Mouse (Mus musculus) neural tube, embryonic 14.5 days (tissue): Measurements from ENCODE around the gene Slc35f1. TPM values are rescaled to one million over a fixed set of nuclear protein-coding genes. Genes with fewer than 3 reads are reported as not detected.

ENCODE experiments used
- ATAC-seq: fragments of 200-750 bp; cut with Nextera tagmentation; 2 replicates; pipeline ENCODE4 v1.8.0; 2017; ENCODE audit warnings: low read depth, mild to moderate bottlenecking, moderate TSS enrichment, moderate library complexity
- H3K27ac ChIP-seq: fragments of 300-500 bp; sonication (generic); 2 replicates; pipeline ENCODE4 v1.5.1; 2014; ENCODE audit warnings: low read depth, mild to moderate bottlenecking, control low read depth, low read length, moderate library complexity, mixed read lengths
- H3K27me3 ChIP-seq: fragments of 300-500 bp; sonication (generic); 2 replicates; pipeline ENCODE4 v1.6.1; 2014; ENCODE audit warnings: low read length; ENCODE audit not compliant: control insufficient read depth, insufficient read depth
- H3K36me3 ChIP-seq: fragments of 300-500 bp; sonication (generic); 2 replicates; pipeline ENCODE4 v1.6.1; 2014; ENCODE audit warnings: low read length, mixed read lengths; ENCODE audit not compliant: control insufficient read depth, insufficient read depth
- H3K4me1 ChIP-seq: fragments of 300-500 bp; sonication (generic); 2 replicates; pipeline ENCODE4 v1.6.1; 2014; ENCODE audit warnings: low read length; ENCODE audit not compliant: control insufficient read depth, insufficient read depth
- H3K4me2 ChIP-seq: fragments of 300-500 bp; sonication (generic); 2 replicates; pipeline ENCODE4 v1.6.1; 2014; ENCODE audit warnings: mild to moderate bottlenecking, low read depth, low read length, control low read depth
- H3K4me3 ChIP-seq: fragments of 300-500 bp; sonication (generic); 2 replicates; pipeline ENCODE4 v1.5.1; 2014; ENCODE audit warnings: low read depth, low read length, control low read depth, mixed read lengths
- H3K9ac ChIP-seq: fragments of 300-500 bp; sonication (generic); replicated peaks from 2 replicates; pipeline ENCODE4 v1.6.1; 2014; ENCODE audit warnings: low read depth, mild to moderate bottlenecking, control low read depth, low read length, mixed read lengths
- H3K9me3 ChIP-seq: fragments of 300-500 bp; sonication (generic); 2 replicates; pipeline ENCODE4 v1.6.1; 2016; ENCODE audit warnings: low read length; ENCODE audit not compliant: control insufficient read depth
- WGBS: fragments of 180-500 bp; shearing (Covaris S2); extraction: QIAGEN DNeasy Blood & Tissue Kit; methylation state at CpG from one replicate; pipeline ENCODE4 v1.1.7; 2014; 5-methylcytosine and 5-hydroxymethylcytosine counted together
- polyA plus RNA-seq: library from polyadenylated mRNA; unstranded; fragments of >200 nt; fragmentation: Nextera tagmentation; extraction: Ambion mirVana; gene quantifications from 2 replicates; pipeline ENCODE4 v1.2.1, GENCODE M21; 2014

Gene Slc35f1
- polyA plus RNA-seq, 1 experiment from 2014 or later, result 28.5 TPM

- no peaks in the 10 kb centered on the region for H3K36me3 ChIP-seq
- H3K4me1 ChIP-seq, result no peaks in the 10 kb centered on the region
- H3K4me3 ChIP-seq, result no peak overlapping the region
- 75% methylated on average over 6 of the region's 6 CpGs for WGBS
- H3K4me2 ChIP-seq, result no peak overlapping the region
- H3K9me3 ChIP-seq, result no peaks in the 10 kb centered on the region
- no peaks in the 10 kb centered on the region for H3K27me3 ChIP-seq
- no peak overlapping the region for H3K9ac ChIP-seq
- no peak for ATAC-seq
- H3K27ac ChIP-seq, result no peak overlapping the region
Observed at GRCm38 (mm10) chr10:53124365-53124764, 434.0 kb downstream of the Slc35f1 start.

DNA sequence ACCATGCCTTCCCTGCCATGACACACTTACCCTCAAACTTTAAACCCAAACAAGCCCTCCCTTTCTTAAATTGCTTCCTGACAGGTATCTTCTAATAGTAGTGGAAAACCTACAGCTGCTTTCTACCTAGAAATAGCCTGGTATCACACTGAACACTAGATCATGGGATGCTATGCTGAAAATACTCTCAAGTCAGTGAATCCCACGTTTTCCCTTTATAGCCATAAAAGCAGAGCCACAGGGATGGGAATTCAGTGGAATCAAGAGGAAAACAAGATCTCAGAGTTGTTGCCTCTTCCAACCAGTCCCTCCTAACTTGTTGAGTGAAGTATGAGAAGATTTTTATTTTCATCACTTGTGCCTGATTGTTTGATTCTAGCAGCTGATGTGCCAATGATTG, 442.4 kb downstream of the Slc35f1 start:
- 66% methylated on average over 1 of the region's 1 CpGs for whole genome bisulfite sequencing
- Histone ChIP-seq H3K27me3 (no peaks in the 10 kb centered on the region), H3K9me3 (no peaks in the 10 kb centered on the region), H3K36me3 (no peaks in the 10 kb centered on the region), H3K4me2 (no peak overlapping the region), H3K4me3 (no peak overlapping the region), H3K27ac (no peak overlapping the region), H3K9ac (no peak overlapping the region), H3K4me1 (no peaks in the 10 kb centered on the region)
- no peak for ATAC-seq

- Histone ChIP-seq H3K9me3 (no peaks in the 10 kb centered on the region), H3K4me2 (no peak overlapping the region), H3K4me1 (no peaks in the 10 kb centered on the region), H3K4me3 (no peak overlapping the region), H3K27me3 (no peaks in the 10 kb centered on the region), H3K36me3 (no peaks in the 10 kb centered on the region), H3K9ac (no peak overlapping the region), H3K27ac (no peak overlapping the region)
- no peak for ATAC-seq
- WGBS, result 76% methylated on average over 2 of the region's 2 CpGs
Observed at GRCm38 (mm10) chr10:53150321-53150720, 460.0 kb downstream of the Slc35f1 start.

DNA sequence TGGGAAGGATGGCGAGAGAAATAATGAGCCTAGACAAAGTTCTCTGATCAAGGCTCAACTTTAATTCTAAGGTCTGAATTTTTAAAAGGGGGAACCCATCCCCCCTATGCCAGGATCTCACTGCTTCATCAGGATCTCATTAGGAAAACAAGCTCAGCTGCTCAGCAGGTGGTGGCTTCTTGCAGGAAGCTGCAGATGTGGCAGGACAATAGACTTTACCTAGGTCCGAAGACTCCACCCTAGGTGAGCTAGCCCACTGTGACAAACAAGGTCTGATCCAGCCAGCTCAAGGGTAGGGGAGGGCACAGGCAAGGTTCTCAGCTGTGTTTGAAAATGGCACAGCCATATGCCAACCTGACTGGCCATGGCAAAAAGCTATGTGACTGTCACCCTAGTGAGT, 460.6 kb downstream of the Slc35f1 start:
- H3K27ac ChIP-seq, result no peak overlapping the region
- H3K4me2 ChIP-seq, result no peak overlapping the region
- no peaks in the 10 kb centered on the region for H3K36me3 ChIP-seq
- ATAC-seq, result no peak
- WGBS, result 80% methylated on average over 2 of the region's 2 CpGs
- no peaks in the 10 kb centered on the region for H3K9me3 ChIP-seq
- H3K27me3 ChIP-seq, result no peaks in the 10 kb centered on the region
- no peaks in the 10 kb centered on the region for H3K4me1 ChIP-seq
- no peak overlapping the region for H3K4me3 ChIP-seq
- H3K9ac ChIP-seq, result no peak overlapping the region

DNA sequence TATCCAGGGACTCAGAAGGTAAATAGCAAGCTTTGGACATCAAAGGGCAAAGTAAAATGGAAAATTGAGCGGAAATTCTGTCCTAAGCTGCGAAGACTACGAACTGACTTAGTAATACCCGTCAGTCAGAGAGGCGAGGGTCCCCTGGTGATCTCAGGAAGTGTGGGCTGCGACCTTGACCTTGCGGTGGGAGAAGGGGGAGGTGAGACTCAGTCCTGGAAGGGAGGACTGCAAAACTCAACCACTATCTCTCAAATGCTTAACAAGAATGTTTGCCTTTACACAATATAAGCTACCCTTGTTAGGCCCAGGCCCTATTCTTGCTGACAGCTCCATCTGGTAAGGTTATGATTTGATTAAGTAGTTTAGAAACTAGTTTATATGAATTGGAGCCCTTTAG, 466.0 kb downstream of the Slc35f1 start:
- ATAC-seq, result no peak
- no peak overlapping the region for H3K27ac ChIP-seq
- no peaks in the 10 kb centered on the region for H3K4me1 ChIP-seq
- H3K4me3 ChIP-seq, result no peak overlapping the region
- no peaks in the 10 kb centered on the region for H3K27me3 ChIP-seq
- H3K36me3 ChIP-seq, result no peaks in the 10 kb centered on the region
- WGBS, result 51% methylated on average over 7 of the region's 7 CpGs
- no peak overlapping the region for H3K9ac ChIP-seq
- no peaks in the 10 kb centered on the region for H3K9me3 ChIP-seq
- H3K4me2 ChIP-seq, result no peak overlapping the region

GRCm38 (mm10) chr10:53157740-53158139, 467.4 kb downstream of the Slc35f1 start:
- WGBS, result 84% methylated on average over 2 of the region's 2 CpGs
- ATAC-seq, result no peak
- H3K36me3 ChIP-seq, result no peaks in the 10 kb centered on the region
- H3K4me2 ChIP-seq, result no peak overlapping the region
- no peaks in the 10 kb centered on the region for H3K27me3 ChIP-seq
- H3K4me1 ChIP-seq, result no peaks in the 10 kb centered on the region
- H3K9me3 ChIP-seq, result no peaks in the 10 kb centered on the region
- no peak overlapping the region for H3K27ac ChIP-seq
- no peak overlapping the region for H3K9ac ChIP-seq
- no peak overlapping the region for H3K4me3 ChIP-seq
